Mouse (Mus musculus) adipose tissue, adult 10 weeks (tissue): ENCODE results near the gene Fut7. TPM values are rescaled to one million over a fixed set of nuclear protein-coding genes. Genes with fewer than 3 reads are reported as not detected.

Source experiments
- polyA plus RNA-seq: library from polyadenylated mRNA; stranded (reverse); fragments of 350-450 nt; fragmentation: Illumina TruSeq; extraction: RNeasy Lipid Tissue Mini Kit (QIAGEN cat#74804); gene quantifications from one replicate; pipeline ENCODE4 v1.2.3, GENCODE M21; 2014; ENCODE audit warnings: low read depth, low replicate concordance

The Fut7 gene
- 0.61 TPM for polyA plus RNA-seq

DNA sequence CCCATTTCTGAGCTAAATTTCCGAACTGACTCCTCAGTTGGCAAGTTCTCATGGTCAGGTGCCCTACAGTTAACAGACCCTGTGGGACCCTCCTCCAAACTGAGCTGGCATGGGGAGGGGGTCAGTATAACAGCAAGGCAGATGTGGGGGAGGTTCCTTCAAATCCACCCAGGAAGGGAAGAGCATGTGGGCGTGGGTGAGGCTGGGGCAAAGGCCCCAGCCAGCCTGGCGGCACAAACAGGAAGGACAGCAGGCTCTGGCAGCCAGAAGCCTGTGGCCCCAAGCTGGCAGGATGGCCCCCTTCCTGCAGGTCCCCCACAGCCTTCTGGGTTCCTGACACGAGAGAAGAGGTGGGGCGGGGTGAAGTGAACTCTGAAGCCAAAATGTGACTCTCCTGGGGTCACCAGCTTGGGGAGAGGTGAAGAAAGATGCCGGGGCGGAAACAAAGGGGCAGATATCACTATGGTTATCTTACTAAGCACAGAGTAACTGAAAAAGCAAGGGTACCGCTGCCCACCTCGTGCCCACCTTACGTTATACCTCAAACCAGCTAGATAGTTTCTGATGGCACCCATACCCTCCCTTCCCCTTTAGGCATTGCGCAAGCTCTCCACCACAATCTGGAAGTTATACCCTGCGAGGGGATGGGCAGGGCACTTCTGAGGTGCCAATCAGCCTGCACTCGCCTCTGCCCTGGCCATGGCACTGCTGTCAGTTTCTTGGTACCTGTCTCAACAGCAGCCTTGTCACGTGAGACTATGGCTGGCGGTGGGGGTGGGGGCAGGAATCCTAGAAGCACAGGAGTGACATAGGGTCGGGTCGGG is at the start of gene Fut7:
TSS of gene Fut7 (plus strand) at position 681 of the 824 bp plus-strand sequence.

DNA sequence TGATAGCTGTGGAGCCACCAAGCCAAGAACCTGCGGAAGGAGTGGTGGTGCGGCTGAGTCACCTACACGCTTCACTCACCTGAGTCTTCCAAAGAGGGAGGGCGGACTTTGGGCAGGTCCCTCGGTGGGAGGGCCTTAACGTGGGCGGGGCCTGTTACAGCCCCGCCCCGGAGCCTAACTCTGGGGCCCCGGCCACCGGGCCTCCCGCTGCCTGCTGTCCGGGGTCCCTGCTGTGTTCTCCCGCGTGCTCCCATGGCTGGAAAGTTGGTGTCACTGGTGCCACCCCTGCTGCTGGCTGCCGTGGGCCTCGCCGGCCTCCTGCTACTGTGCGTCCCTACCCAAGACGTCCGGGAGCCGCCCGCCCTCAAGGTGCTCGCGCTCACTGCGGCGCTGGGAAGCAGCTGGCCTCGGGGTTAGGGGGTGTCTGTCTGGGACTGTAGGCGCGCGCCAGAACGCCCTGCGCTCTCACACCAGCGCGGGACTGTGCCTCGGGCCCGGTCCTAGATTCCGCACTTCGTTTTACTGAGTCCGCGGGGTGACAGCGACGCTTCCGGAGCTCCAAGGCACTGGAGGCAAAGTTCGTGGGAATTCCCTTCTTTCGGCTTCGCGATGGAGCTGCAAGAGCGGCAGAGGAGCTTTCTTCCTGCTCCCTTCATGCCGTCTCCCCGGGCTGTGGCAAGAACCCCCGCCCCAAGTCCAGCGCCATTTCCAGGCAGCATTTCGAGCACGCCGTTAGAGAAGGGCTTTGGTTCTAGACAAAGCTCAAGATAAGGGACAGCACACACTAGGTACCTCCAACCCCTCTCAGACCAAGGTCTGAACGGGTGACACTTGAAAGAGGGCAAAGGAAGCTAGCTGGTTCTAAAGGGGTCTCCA is 27.1 kb upstream of the Fut7 start, which contains the start of gene Entpd2:
TSS of gene Entpd2 (plus strand) at position 154 of the 876 bp plus-strand sequence.

DNA sequence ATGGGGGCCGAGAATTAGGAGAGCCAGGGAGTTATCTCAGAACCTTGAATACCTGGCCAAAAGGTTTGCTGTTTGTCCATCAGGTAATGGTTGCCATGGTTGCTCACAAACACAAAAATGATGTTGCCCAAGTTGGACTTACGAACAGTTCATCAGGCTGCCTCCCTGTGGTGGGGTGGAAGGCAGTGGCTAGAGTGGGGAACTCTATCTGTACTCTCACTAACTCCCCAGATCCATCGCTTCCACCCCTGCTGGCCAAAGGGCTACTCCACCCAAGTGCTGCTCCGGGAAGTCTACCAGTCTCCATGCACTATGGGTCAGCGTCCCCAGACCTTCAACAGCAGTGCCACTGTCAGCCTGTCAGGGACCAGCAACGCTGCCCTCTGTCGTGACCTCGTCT is 24.0 kb upstream of the Fut7 start, which contains the start of gene Npdc1:
TSS of gene Npdc1 (plus strand) at position 301 of the 400 bp plus-strand sequence.

DNA sequence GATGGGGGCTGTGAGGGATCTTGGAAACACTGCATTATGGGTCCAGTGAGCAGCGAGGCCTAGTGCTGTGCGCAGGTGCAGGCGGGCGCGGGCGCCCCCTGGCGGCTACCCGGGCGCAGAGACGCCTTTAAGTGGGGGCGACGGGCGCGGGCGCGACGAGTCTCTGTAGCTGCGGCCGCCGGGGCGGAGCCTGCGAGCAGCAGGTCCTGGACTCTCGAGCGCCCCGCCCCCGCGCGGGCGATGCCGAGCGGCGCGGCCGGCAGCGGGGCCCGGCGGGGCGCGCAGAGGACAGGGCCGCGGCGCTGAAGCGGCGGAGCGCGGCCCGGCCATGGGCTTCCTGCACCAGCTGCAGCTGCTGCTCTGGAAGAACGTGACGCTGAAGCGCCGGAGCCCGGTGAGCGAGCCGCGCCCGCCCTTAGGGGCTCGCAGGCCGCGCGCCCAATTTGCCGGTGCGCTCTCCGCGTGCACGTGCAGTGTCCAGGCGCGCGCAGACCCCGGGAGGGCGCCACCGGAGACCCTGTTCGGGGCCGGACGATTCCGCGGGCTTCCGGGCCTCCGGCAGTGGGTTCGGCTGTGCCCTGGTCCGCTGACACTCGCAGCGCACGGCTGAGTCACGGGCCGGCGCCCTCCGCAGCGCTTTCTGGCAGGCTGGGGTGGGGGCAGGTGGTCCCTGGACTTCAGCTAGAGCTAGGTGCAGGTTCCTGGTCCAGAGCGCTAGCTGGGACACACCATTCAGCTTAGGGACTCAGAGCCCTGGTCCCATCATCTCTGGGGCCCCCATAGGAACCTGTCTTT is 5.6 kb downstream of the Fut7 start, which contains the start of gene Abca2:
TSS of gene Abca2 (plus strand) at position 262 of the 795 bp plus-strand sequence.

DNA sequence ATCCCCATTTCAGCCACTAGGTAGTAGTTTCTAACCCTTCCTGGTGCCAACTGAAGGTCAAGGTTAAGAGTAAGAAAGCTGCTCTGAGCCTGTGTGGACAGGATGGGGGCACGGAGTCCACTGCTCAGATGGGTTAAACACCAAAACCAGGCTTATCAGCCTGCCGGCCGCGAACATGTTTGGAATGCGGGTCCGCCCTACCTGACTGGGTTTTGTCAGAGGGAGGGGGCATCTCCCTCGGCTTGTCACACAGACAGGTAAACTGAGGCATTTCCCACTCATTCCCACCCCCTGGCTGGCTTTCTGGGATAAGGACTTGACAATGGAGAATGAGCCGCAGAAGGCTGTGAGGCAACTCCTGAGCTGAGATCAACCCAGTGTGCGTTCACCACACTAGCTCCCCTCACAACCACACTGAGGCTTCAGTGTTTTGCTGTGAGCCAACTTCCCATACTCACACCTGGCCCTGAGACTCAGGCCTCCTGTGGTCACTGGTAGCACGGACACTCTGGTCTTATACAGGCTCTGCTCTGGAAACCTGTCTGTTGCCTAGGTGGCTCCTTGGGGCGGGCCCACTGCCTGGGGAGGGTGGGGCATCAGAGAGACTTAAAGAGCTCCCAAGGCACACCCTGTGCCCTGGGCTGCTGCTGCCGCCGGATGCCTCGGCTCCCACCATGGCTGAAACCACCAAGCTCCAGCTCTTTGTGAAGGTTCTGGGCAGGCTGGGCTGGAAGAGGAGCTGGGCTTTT is 33.3 kb downstream of the Fut7 start, which contains the start of gene Clic3:
TSS of gene Clic3 (plus strand) at position 634 of the 749 bp plus-strand sequence.

DNA sequence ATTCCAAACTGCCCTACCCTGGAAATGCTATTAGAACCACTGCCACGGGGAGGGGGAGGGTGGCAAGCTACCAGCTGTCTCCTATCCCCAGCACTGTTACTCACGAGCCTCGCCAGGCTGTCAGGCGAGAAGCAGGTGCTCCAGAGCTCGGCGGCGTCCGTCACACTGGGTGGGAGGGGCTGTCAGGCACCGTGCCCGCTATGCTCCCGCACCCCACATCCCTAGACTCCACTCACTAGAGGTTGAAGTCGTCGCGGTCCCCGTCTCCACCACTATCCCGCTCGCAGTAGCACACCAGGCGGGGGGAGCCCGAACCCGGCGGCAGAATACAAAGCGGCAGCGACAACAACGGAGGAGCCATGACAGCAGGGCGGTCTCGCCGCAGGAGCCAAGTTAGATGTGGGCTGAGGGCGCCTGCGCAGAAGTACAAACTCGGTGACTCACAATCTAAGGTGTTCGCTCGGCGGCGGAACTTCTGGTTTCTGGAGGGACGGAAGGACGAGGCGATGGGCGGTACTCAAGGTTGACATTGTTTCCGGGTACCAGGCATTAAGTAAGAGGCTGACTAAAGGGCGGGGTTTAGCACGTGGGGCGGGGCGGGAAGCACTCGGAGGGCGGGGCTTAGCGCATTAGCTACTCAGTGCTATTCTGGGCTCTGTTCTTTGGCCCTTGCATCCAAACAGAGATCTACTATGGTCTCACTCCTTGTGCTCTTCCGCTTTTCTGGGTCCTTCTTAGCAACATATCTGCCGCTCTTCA is 37.7 kb downstream of the Fut7 start, which contains the start of gene Paxx:
TSS of gene Paxx (minus strand) at position 544 of the 759 bp plus-strand sequence.

DNA sequence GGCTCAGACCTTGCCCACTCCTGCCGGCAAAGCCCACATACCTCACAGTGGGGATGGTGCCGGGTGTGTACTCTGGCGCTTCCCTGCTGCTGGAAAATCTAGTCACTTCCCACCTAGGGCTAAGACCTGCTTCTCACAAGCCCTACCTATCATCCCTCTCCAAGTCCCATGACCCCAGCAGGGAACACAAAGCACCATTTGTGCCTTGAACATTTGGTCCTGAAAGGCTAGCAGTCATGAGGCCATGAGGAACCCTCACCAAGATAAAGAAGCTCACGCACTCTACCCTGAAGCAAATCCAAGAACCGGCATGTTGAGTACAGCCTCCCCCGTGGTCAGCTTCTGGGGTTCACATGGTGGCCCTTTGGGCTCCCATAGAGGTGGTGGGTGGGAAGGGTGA is 46.9 kb downstream of the Fut7 start, which contains the start of gene Ptgds:
TSS of gene Ptgds (minus strand) at position 78 of the 400 bp plus-strand sequence.

Other genes with a start within 250 kb of the Fut7 start
- 6.2 TPM for gene Nrarp, start 242.5 kb upstream of the Fut7 start, polyA plus RNA-seq
- 24.7 TPM for gene Tor4a, start 226.4 kb upstream of the Fut7 start, polyA plus RNA-seq
- gene Nelfb, start 211.8 kb upstream of the Fut7 start, polyA plus RNA-seq = 43.3 TPM
- 1.8 TPM for gene Stpg3, start 208.6 kb upstream of the Fut7 start, polyA plus RNA-seq
- gene Fam166a, start 204.5 kb upstream of the Fut7 start, polyA plus RNA-seq = 6.7 TPM
- gene Tubb4b, start 198.6 kb upstream of the Fut7 start, polyA plus RNA-seq = 224 TPM
- gene Slc34a3, start 188.9 kb upstream of the Fut7 start, polyA plus RNA-seq = not detected
- not detected for gene Rnf224, start 186.5 kb upstream of the Fut7 start, polyA plus RNA-seq
- gene Rnf208, start 181.0 kb upstream of the Fut7 start, polyA plus RNA-seq = 6.8 TPM
- gene Cysrt1, start 180.8 kb upstream of the Fut7 start, polyA plus RNA-seq = 0.38 TPM
- gene AL732309.1, start 176.4 kb upstream of the Fut7 start, polyA plus RNA-seq = 13.6 TPM
- 27.6 TPM for gene Tmem203, start 167.8 kb upstream of the Fut7 start, polyA plus RNA-seq
- gene Tprn, start 160.6 kb upstream of the Fut7 start, polyA plus RNA-seq = 11.7 TPM
- gene Ssna1, start 150.8 kb upstream of the Fut7 start, polyA plus RNA-seq = 57.4 TPM
- gene Anapc2, start 150.8 kb upstream of the Fut7 start, polyA plus RNA-seq = 70.9 TPM
- gene Tmem210, start 135.1 kb upstream of the Fut7 start, polyA plus RNA-seq = 2.1 TPM
- gene Lrrc26, start 133.4 kb upstream of the Fut7 start, polyA plus RNA-seq = 2.9 TPM
- not detected for gene Grin1, start 104.1 kb upstream of the Fut7 start, polyA plus RNA-seq
- 44.1 TPM for gene Man1b1, start 90.9 kb upstream of the Fut7 start, polyA plus RNA-seq
- 15.5 TPM for gene Dpp7, start 66.9 kb upstream of the Fut7 start, polyA plus RNA-seq
- gene Uap1l1, start 57.6 kb upstream of the Fut7 start, polyA plus RNA-seq = 26.4 TPM
- 1.5 TPM for gene Sapcd2, start 50.9 kb upstream of the Fut7 start, polyA plus RNA-seq
- gene Entpd2, start 27.4 kb upstream of the Fut7 start, polyA plus RNA-seq = 47.9 TPM
- 94.7 TPM for gene Npdc1, start 23.9 kb upstream of the Fut7 start, polyA plus RNA-seq
- gene Abca2, start 5.4 kb downstream of the Fut7 start, polyA plus RNA-seq = 204 TPM
- gene Clic3, start 33.6 kb downstream of the Fut7 start, polyA plus RNA-seq = 34.4 TPM
- 79.8 TPM for gene Paxx, start 37.8 kb downstream of the Fut7 start, polyA plus RNA-seq
- gene Ptgds, start 46.8 kb downstream of the Fut7 start, polyA plus RNA-seq = 1,188 TPM
- 383 TPM for gene Lcn12, start 70.6 kb downstream of the Fut7 start, polyA plus RNA-seq
- gene Fbxw5, start 77.5 kb downstream of the Fut7 start, polyA plus RNA-seq = 74.6 TPM
- gene C8g, start 78.5 kb downstream of the Fut7 start, polyA plus RNA-seq = 7.2 TPM
- gene Traf2, start 123.7 kb downstream of the Fut7 start, polyA plus RNA-seq = 15.6 TPM
- 250 TPM for gene Edf1, start 134.6 kb downstream of the Fut7 start, polyA plus RNA-seq
- 1.1 TPM for gene Mamdc4, start 151.6 kb downstream of the Fut7 start, polyA plus RNA-seq
- 65.3 TPM for gene Phpt1, start 152.0 kb downstream of the Fut7 start, polyA plus RNA-seq
- 1.7 TPM for gene Ajm1, start 158.5 kb downstream of the Fut7 start, polyA plus RNA-seq
- 69.7 TPM for gene Rabl6, start 185.3 kb downstream of the Fut7 start, polyA plus RNA-seq
- 7.2 TPM for gene Ccdc183, start 194.4 kb downstream of the Fut7 start, polyA plus RNA-seq
- 48.8 TPM for gene Tmem141, start 198.7 kb downstream of the Fut7 start, polyA plus RNA-seq
- 41.5 TPM for gene Fcna, start 204.8 kb downstream of the Fut7 start, polyA plus RNA-seq
- gene Lcn8, start 229.9 kb downstream of the Fut7 start, polyA plus RNA-seq = 6,740 TPM
- 8,551 TPM for gene Lcn5, start 234.7 kb downstream of the Fut7 start, polyA plus RNA-seq